Mouse (Mus musculus): Measurements from ENCODE around the gene Hs6st3.

- TF ChIP-seq CTCF (IDR thresholded peaks at IDR 0.05; ENCODE audit: low read depth) (no peak), EP300 (IDR thresholded peaks at IDR 0.05; ENCODE audit: low read depth) (no peak)
Observed at GRCm38 (mm10) chr14:119250353-119250752, 112.2 kb downstream of the Hs6st3 start.
